Mouse (Mus musculus): ENCODE measurements around the gene Kmt2e. TPM values are rescaled to one million over a fixed set of nuclear protein-coding genes. Genes with fewer than 3 reads are reported as not detected.
"Not testable (repeated sequence)": the region's sequence is repeated elsewhere in the genome, so short reads cannot be mapped to it uniquely, and the experiment has no call there.

The Kmt2e gene
- total RNA-seq, 2 experiments from 2014 or later, result 57.0 to 58.4 TPM

DNA sequence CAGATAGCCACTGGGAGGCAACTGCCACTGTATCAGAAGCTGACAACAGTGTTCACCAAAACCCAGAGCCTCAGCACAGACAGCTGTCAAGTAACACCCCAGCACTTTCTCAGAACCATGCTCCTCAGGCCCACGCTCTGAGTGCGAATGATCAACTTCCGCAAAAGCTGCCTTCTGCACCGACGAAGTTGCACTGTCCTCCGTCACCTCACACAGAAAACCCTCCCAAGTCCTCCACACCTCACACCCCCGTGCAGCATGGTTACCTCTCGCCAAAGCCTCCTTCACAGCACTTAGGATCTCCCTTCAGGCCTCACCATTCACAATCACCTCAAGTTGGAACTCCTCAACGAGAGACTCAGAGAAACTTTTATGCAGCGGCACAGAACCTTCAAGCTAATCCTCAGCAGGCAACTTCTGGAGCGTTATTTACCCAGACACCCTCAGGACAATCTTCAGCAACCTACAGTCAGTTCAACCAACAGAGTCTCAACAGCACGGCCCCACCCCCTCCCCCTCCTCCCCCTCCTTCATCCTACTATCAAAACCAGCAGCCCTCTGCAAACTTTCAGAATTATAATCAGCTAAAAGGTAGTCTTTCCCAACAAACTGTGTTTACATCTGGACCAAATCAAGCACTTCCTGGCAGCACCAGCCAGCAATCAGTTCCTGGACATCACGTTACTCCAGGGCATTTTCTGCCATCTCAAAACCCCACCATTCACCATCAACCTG lies 67.5 kb downstream of the Kmt2e start:
- DNase-seq, result no peak

DNA sequence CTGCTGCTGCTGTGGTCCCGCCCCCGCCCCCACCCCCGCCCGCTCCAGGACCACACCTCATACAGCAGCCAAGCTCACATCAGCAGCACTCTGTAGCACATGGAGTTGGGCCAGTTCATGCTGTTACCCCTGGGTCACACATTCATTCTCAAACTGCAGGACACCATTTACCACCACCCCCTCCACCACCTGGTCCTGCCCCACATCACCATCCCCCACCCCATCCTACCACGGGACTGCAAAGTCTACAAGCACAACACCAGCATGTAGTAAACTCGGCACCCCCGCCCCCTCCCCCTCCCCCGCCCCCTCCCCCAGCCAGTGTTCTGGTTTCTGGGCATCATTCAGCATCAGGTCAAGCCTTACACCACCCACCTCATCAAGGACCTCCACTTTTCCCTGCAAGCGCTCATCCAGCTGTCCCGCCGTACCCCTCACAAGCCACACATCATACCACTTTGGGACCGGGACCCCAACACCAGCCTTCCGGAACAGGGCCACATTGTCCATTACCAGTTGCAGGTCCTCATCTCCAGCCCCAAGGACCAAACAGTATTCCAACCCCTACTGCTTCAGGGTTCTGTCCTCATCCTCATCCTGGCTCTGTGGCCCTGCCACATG lies 68.2 kb downstream of the Kmt2e start:
- no peak for DNase-seq

DNA sequence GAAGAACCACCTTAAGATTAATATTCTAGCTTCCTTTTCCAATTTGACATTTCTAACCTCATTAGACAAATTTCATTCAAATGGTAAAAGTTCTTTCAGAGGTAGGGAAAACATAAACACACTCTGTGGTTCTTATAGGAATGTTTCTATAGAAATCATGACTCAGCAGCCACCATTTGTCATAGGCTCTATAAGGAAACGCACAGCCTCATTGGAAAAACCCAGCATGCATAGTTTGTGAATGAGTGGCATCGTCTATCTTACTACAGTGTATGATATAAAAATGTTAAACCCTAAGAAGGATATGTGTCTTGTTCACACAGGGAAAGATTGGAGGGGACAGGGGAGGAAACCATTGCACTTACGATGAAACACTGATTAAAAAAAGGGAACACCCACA lies 71.3 kb downstream of the Kmt2e start:
- no peak for DNase-seq

DNA sequence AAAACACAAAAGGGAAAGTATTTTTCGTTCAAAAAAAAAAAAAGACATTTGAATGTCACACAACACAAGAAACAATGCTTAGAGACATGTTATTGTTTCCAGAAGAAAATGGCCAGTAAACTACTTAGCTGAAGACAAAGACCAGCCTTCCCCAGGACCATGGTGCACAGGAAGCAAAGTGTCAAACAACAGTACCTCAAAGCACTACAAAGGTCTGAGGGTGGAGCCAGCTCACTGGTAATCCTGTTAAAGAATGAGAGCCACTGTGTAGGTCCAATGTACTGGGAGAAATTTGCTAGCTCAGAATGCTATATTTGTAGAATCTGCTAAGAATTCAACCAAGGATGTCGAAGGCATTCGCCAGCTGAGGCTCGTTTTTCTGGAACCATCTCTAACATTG lies 73.0 kb downstream of the Kmt2e start:
- no peak for DNase-seq

DNA sequence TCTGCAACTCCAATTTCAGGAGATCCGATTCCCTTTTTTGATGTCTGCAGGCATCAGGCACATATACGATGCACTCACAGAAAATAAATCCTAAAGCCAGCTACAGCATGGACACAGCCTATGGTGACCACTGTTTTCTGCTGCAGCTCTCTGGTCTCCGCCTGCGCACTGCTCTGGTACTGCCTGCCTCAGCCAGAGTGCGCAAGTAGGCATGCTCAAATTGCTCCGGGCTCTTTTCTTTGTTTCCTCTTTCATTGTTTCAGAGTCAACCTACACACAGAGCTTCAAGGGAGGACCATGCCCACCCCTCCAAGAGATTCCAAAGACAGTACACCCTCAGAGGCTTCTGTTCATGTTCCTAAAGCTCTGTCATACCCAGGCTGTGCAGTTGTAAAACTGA lies 74.4 kb downstream of the Kmt2e start:
- no peak for DNase-seq

DNA sequence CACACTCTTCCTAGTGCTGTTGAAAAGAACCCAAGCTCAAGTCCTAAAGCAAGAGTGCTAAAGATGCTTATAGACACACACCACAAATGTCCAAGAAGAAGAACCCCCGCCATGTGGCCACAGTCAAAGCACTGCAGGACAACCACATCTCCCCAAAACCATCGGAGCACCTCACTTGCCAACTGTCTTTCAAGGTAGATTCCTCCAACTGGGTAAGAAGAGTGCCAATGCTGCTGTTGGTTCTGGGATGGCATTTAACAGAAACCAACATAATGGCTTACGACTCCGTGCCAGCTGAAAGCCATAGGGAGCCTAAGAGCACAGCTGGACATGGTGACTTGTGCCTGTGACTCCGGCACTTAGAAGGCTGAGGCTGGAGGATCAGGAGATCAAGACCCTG lies 77.2 kb downstream of the Kmt2e start:
- no peak for DNase-seq

DNA sequence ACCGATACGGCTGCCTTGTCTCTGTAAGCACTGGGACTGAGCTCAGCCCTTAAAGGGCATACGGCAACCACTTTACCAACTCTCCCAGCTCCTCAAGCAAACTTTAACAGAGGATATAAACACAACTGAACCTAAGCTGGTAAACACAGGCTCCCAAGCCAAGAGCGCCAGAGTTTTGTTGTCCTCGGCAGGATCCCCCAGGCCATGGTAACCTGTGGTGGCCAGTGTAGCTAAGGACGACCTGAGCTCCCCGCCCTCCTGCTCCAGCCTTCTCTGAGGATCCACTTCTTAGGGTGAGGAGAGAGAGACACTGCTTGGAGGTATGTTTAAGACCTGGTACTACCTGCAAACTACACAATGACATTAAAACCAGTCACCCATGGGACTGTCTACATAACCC lies 78.3 kb downstream of the Kmt2e start:
- DNase-seq, result no peak

DNA sequence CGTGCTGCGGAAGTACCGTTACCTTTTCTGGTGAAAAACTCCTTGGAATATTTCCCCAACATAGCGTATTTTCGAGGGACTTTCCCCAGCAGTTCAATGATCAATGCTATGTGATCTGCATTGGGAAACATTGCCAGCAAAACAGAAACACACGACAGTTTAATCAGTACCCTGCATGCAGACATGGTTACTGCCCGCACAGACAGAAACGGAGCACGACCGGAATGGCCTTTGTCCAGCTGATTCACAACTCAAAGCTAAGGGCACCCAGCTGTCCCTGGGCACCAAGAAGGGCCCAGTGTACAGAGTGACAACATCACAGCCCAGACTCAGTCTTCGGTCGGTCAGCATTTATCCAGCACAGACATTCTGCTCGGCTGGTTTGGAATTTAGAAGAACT lies 79.2 kb downstream of the Kmt2e start:
- no peak for DNase-seq

DNA sequence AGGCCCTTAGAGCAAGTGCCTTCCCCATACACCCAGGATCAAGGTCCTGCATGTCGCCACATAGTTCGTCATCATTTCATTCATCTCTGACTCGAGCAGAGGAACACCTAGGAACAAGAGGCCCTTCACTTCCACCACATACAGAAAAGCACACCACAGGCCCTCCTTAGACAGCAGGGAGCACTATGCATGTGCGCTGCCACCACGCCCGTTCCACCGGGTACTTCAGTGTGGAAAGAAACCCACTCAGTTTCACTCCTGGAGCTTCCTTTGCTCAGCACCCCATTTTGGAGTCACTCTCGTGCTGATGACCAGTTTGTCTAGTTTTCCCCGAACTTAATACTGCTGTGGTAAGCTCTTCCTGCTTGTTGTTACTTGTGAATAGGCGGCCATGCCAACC lies 80.8 kb downstream of the Kmt2e start:
- no peak for DNase-seq

DNA sequence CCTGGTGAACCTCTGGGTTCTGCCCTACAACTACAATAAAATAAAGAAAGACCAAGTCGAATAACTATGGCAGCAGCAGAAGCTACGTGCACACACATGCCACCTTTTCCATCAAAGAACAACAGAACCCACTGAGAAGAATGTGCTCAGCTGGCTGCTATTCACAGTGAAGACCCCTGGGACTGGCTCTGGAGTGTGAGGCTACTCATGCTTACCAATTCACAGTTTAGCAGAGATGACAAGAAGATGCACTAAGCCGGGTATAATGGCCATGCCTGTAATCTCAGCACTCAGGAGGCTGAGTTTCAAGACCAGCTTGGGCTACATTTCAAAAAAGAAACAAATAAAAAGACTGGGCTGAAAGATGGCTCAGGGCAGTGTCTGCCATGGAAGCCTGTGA lies 82.7 kb downstream of the Kmt2e start:
- DNase-seq, result no peak

DNA sequence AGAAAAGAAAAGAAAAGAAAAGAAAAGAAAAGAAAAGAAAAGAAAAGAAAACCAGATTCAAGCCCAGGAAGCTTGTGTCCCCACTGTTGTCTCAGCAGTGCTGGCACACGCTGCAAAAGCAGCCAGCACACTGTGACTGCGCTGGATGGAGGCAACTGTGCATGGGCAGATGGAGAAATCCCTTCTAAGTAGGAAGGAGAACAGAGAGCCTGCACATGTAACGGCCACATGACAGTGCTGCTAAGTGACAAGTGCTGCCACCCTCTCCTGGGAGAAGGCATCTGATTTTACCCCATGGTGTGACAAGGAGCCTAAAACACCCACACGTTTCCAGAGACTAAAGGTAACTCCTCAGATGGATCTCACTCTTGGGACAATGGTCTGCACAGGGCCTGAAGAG lies 83.6 kb downstream of the Kmt2e start:
- no peak for DNase-seq

DNA sequence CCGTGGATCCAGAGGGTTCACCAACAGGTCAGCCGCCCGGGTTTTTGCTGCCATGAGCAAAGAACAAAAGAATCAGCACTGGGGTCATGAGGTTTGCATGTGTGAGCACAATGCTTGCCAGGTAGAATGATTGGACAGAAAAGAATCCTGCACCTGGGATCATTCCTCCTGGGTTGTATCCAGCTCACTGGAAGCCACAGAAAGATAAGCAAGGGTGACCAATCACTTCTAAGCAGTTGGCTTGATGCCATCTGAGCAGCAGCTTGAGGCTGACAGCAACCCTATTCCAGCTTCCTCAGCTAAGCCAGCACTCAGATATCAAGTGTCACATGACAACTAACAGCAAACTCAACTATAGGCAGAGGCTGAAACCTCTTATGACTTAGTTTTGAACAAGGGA lies 84.4 kb downstream of the Kmt2e start:
- peak; percentile 74 for DNase-seq

DNA sequence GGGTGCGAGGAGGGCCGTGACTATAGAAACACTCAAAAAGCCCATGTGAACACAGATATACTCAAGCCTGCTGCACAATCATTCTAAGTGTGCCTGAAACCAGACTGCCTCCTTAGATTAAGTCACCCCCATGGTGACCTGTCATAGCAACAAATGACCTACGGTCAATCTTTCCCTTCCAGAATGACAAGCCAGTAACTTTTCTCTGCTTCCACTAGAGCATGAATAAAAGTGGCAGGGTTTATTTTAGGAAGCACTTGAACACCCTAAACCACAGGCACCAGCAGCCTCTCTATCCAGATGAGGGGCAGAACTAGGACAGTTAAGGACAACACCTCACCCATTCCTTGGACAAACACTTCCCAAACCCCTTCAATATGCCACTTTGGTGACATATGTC lies 85.4 kb downstream of the Kmt2e start:
- DNase-seq, result no peak

DNA sequence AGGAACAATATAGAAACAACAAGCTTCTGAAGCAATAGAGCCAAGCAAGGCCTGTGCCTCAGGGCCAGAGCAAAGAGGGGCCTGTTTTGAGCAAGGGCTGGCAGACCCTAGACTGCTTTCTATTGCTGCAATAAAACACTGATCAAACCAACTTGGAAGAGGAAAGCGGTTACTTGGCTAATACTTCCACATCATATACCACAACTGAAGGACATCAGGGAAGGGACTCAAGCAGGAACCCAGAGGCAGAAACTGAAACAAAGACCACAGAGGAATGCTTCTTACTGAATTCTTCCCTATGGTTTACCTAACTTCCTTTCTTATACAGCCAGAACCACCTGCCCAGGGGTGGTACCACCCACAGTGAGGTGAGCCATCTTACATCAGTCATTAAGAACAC lies 87.4 kb downstream of the Kmt2e start:
- no peak for DNase-seq

DNA sequence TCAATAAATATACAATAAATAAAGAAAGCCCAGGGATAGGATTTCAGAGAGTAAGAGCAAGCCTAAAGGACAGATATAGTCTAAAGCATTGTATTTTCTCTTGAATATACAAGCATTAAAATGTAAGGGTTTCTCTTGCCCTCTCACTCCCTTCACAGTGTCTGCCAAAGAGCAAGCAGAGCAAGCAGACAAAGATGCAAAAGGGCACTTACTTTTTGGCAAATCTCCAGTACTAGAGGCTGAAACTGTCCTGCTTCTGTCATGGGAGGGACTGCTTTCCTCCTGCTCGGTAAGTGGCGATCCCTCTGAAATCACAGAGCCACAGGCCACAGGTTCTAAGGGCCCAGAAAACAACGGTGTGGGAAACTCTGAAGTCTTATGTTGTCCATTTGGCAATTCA lies 89.7 kb downstream of the Kmt2e start:
- no peak for DNase-seq

DNA sequence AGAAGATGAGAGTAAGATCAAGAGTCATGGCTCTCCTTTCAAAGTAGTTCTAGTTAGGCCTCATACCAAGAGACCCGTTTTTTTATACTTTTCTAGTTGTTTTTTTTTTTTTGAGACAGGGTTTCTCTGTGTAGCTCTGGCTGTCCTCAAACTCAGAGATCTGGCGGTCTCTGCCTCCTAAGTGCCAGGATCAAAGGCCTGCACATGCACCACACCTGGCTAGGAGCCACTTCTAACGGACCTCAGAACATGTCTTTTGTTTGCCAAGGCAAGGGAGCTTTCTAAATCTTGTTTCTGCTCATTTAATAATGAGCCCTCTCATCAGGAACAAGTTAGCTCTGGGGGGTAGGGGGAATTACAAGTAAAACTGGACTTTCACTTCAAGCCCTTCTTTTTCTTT lies 90.4 kb downstream of the Kmt2e start:
- DNase-seq, result no peak

DNA sequence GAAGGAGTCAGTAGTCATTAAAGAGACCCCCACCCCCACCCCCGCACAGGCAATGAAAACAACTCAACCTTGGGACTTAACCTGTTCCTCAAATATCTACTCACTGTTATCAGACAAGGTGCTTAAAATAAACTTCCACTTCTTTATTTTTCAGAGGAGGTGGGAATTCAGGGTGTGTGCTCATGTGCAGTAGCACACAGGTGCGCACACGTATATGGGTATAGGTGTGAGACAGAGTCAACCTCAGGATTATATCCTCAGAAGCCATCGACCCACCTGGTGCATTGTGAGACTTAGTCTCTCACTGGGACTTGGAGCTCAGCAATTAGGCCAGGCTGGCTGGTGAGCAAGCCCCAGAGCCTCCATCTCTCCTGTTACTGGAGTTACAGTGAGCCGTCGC lies 96.9 kb downstream of the Kmt2e start:
- no peak for DNase-seq

DNA sequence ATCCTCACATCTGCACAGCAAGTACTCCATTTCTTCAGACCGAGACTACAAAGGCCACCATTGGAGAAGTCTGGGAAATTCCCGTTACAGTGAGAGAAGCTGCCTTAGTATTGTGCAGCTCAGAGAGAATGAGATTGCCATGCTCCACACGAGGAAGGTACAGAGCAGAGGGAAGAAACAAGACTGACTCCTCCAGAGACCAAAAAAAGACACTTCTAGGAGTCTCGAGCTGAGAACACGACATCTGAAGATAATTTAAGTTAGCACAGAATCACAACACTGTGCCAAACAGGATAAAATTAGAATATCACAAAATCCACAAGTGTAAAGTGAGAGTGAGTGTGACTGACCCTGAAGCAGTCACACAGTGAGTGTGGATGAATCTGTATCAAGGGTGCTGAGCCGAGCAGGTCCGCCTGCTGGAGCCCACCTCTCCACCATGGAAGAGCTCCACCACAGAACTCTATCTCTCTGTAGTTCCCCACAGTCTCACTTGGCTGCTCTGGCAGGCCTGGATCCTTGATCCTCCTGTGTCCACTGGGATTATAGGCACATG lies 97.4 kb downstream of the Kmt2e start:
- DNase-seq, result no peak

DNA sequence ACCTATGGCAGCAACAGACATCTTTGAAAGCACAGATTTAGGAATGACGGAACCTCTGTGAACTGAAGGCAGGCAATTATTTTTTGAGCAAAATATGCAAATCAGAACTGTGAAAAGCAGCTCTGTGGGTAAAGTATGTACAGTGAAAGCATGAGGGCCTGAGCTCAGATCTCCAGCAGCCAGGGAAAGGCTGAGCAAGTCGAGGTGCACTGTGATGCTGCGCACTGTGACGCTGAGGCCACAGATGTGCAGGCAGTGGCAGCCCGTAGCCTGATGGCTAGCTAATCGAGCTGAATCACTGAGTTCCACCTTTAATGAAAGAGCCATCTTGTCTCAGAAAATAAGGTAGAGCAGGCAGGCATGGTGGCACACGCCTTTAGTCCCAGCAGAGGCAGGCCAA lies 101.5 kb downstream of the Kmt2e start:
- no peak for DNase-seq

DNA sequence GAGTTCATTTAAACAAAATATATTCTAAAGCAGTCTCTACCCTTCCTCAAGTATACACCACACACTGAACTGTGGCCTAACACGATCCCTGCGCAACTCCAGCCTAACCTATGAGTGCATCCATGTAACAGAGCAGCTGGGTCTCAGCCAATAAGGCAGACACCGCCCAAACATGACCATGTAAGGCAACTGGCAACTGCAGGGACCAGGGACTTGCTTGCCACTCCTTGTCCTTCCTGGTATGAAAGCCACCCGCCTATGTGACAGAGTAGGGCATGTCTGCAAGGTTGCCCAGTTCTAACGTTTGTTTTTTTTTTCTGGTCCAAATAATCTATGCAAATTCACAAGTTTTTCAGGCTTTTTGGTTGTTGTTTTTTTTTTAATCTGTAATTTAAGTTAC lies 117.4 kb downstream of the Kmt2e start:
- peak; percentile 72 for DNase-seq

DNA sequence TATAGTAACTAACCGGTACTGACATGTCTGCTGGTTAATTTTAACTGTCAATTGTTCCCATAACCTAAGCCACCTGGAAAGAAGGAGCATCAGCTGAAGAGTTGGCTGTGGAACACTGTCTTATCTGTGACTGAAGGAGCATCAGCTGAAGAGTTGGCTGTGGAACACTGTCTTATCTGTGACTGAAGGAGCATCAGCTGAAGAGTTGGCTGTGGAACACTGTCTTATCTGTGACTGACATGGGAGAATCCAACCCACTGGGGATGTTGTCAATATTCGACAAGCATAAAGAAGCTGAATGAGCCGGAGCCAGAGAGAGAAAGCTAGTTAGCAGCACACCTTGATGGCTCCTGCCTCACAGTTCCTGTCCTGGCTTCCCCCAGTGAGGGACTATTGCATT lies 119.1 kb downstream of the Kmt2e start:
- not testable (repeated sequence) for DNase-seq
